Mouse (Mus musculus) cortical plate, adult 2 months (tissue): ENCODE data around the gene Gpam.

Source experiments
- CTCF ChIP-seq: fragments of 200-500 bp; IDR thresholded peaks from 2 replicates; pipeline ENCODE4 v1.5.1; 2011; ENCODE audit warnings: mild to moderate bottlenecking, control low read depth, low read length; ENCODE audit not compliant: insufficient read depth; ENCODE audit errors: extremely low read depth
- POLR2A ChIP-seq: fragments of 200-500 bp; IDR thresholded peaks from 2 replicates; pipeline ENCODE4 v1.6.1; 2011; ENCODE audit warnings: mild to moderate bottlenecking, low read length, control low read depth; ENCODE audit not compliant: insufficient read depth; ENCODE audit errors: extremely low read depth

DNA sequence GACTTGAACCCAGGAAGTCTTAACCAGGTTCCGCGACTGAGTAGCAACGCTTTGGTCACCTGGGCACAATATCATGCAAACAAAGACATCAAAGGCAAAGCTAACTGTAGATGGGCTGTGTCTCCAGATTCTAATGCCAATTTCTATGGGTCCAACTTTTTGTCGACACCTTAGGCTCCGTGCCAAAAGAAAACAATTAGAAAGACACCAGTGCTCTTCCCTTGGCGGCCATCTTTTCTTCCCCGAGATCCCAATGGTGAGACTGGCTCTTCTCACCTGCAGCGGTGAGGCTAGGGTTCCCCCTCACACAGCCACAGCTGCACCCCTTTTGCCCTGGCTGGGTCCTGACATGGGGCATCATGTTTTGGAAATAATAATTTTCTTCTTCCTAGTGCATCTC lies 64.5 kb downstream of the Gpam start:
- no peak for TF ChIP-seq POLR2A
- TF ChIP-seq CTCF, result no peak
